Mouse (Mus musculus): Measurements from ENCODE around the gene Vmn1r119.
"Not testable (repeated sequence)": the region's sequence is repeated elsewhere in the genome, so short reads cannot be mapped to it uniquely, and the experiment has no call there.

The Vmn1r119 gene

DNA sequence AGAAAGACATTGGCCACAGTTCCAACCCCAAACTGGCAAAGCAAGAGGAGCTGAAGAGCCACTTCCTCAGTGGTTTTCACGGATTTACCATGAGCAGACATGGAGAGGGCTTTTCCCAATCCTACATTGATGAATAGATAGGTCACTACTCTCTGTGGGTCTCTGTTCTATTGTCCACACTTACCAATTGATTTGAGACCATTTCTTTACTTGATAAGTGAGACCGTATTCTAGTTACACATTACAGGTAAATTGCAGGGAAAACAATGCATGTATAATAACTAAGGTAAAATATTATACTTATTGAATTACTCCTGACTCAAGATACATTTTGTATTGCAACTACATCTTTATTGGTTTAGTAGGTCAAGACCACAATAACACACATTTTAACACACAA is at the start of gene Vmn1r119:
Gene Vmn1r119, minus strand, starts transcription at position 101 of the 400 bp plus-strand sequence.
- DNase-seq (ENCODE audit: low read depth), result not testable (repeated sequence)

GRCm38 (mm10) chr7:21053684-21054083 is 41.4 kb upstream of the Vmn1r119 start, which contains the start of gene Vmn1r120:
TSS of gene Vmn1r120 (minus strand) at chr7:21053784.
- DNase-seq (ENCODE audit: low read depth), result not testable (repeated sequence)

Data from c-Kit-positive CD71-negative TER-119-negative erythroid progenitor cells, embryonic 14.5 days (primary cell).